Mouse (Mus musculus) brain, embryonic 14.5 days (tissue): Measurements from ENCODE around the gene Rnf208. TPM values are rescaled to one million over a fixed set of nuclear protein-coding genes. Genes with fewer than 3 reads are reported as not detected.

ENCODE experiments used
- DNase-seq: peaks from one replicate; pipeline ENCODE4 v3.0.0-alpha.2; 2011; ENCODE audit warnings: low read depth
- CTCF ChIP-seq: fragments of 200-500 bp; IDR thresholded peaks from 2 replicates; pipeline ENCODE4 v1.5.1; 2012; ENCODE audit warnings: inconsistent platforms, mild to moderate bottlenecking, moderate library complexity, borderline replicate concordance; ENCODE audit not compliant: insufficient read depth, insufficient read length; ENCODE audit errors: extremely low read depth
- POLR2A ChIP-seq: fragments of 200-500 bp; IDR thresholded peaks from 2 replicates; pipeline ENCODE4 v1.6.1; 2012; ENCODE audit warnings: mild to moderate bottlenecking, inconsistent platforms, borderline replicate concordance; ENCODE audit not compliant: poor library complexity, insufficient read depth, insufficient read length, severe bottlenecking; ENCODE audit errors: extremely low read depth
- polyA plus RNA-seq: library from polyadenylated mRNA; depleted of rRNA; stranded (reverse); fragments of >200 nt; gene quantifications from 2 replicates; pipeline ENCODE4 v1.2.3, GENCODE M21; 2012

The Rnf208 gene
- polyA plus RNA-seq, 1 experiment, result 148 TPM

GRCm38 (mm10) chr2:25211121-25211670, 30.9 kb upstream of the Rnf208 start, which contains the start of gene Nelfb:
Nelfb (minus strand) TSS chr2:25211489.
- TF ChIP-seq POLR2A (0 out of 2 replicates have a peak, but pooled peaks have one; percentile 37), CTCF (no peak)
- DNase-seq, result peak; percentile 95

- no peak for TF ChIP-seq CTCF
- TF ChIP-seq POLR2A, result no peak
- no peak for DNase-seq
These were observed 28.7 kb upstream of the Rnf208 start for GRCm38 (mm10) chr2:25213266-25213865.

- TF ChIP-seq CTCF (no peak), POLR2A (no peak)
- DNase-seq, result no peak
These were observed 27.6 kb upstream of the Rnf208 start, which contains the start of gene Stpg3 for GRCm38 (mm10) chr2:25214444-25214843. Stpg3 (minus strand) TSS chr2:25214637.

GRCm38 (mm10) chr2:25217666-25218065, 24.4 kb upstream of the Rnf208 start:
- DNase-seq, result no peak
- TF ChIP-seq POLR2A (no peak), CTCF (no peak)

GRCm38 (mm10) chr2:25218445-25218844, 23.6 kb upstream of the Rnf208 start, which contains the start of gene Fam166a:
Fam166a (plus strand) TSS chr2:25218745.
- TF ChIP-seq CTCF, result no peak
- no peak for TF ChIP-seq POLR2A
- DNase-seq, result no peak

GRCm38 (mm10) chr2:25221331-25221772, 20.7 kb upstream of the Rnf208 start:
- TF ChIP-seq POLR2A (no peak), CTCF (no peak)
- DNase-seq, result no peak

GRCm38 (mm10) chr2:25223681-25224491, 18.2 kb upstream of the Rnf208 start:
- TF ChIP-seq POLR2A (no peak), CTCF (no peak)
- no peak for DNase-seq

GRCm38 (mm10) chr2:25224492-25224765, 17.6 kb upstream of the Rnf208 start, which contains the start of gene Tubb4b:
Tubb4b (minus strand) TSS chr2:25224702.
- no peak for DNase-seq
- peak; percentile 96 for TF ChIP-seq POLR2A
- TF ChIP-seq CTCF, result peak; percentile 14; the same call in 1 of the 2 replicates

GRCm38 (mm10) chr2:25224766-25225752, 17.0 kb upstream of the Rnf208 start:
- DNase-seq, result peak; percentile 100
- no peak for TF ChIP-seq CTCF
- TF ChIP-seq POLR2A, result peak; percentile 82; the same call in 1 of the 2 replicates

- no peak for TF ChIP-seq CTCF
- TF ChIP-seq POLR2A, result no peak
- DNase-seq, result no peak
These were observed 16.2 kb upstream of the Rnf208 start for GRCm38 (mm10) chr2:25225811-25226379.
